Mouse (Mus musculus): ENCODE data around the gene Mta3. TPM values are rescaled to one million over a fixed set of nuclear protein-coding genes. Genes with fewer than 3 reads are reported as not detected.

Gene Mta3
- polyA plus RNA-seq, 1 experiment from 2014 or later: 42.5 TPM

GRCm38 (mm10) chr17:83740135-83740676 is 34.2 kb downstream of the Mta3 start:
- WGBS: 81% methylated on average over 7 of the region's 7 CpGs
- no peak for ATAC-seq
- no peaks in the 10 kb centered on the region for H3K27me3 ChIP-seq (replicated peaks)
- H3K27ac ChIP-seq: no peak overlapping the region
- no peak overlapping the region for H3K9ac ChIP-seq
- peaks cover 7% of the 10 kb centered on the region; the same call in 1 of the 2 replicates for H3K36me3 ChIP-seq
- no peak overlapping the region for H3K4me3 ChIP-seq (replicated peaks)
- no peaks in the 10 kb centered on the region for H3K4me1 ChIP-seq (replicated peaks)
- no peaks in the 10 kb centered on the region for H3K9me3 ChIP-seq
- H3K4me2 ChIP-seq (replicated peaks): no peak overlapping the region

GRCm38 (mm10) chr17:83741243-83741642 is 35.3 kb downstream of the Mta3 start:
- H3K9ac ChIP-seq: no peak overlapping the region
- no peaks in the 10 kb centered on the region for H3K9me3 ChIP-seq
- no peaks in the 10 kb centered on the region for H3K4me1 ChIP-seq (replicated peaks)
- no peak for ATAC-seq
- no peak overlapping the region for H3K4me3 ChIP-seq (replicated peaks)
- H3K27me3 ChIP-seq (replicated peaks): no peaks in the 10 kb centered on the region
- no peak overlapping the region for H3K4me2 ChIP-seq (replicated peaks)
- no peak overlapping the region for H3K27ac ChIP-seq
- WGBS: 53% methylated on average over 6 of the region's 6 CpGs
- H3K36me3 ChIP-seq: peaks cover 8% of the 10 kb centered on the region; the same call in 1 of the 2 replicates

GRCm38 (mm10) chr17:83744231-83744824 is 38.4 kb downstream of the Mta3 start:
- Histone ChIP-seq H3K27me3 (replicated peaks) (no peaks in the 10 kb centered on the region), H3K27ac (no peak overlapping the region), H3K4me2 (replicated peaks) (no peak overlapping the region), H3K4me1 (replicated peaks) (no peaks in the 10 kb centered on the region), H3K36me3 (peaks cover 8% of the 10 kb centered on the region; the same call in 1 of the 2 replicates), H3K9me3 (no peaks in the 10 kb centered on the region), H3K4me3 (replicated peaks) (no peak overlapping the region), H3K9ac (no peak overlapping the region)
- ATAC-seq: peak; percentile 73
- 92% methylated on average over 11 of the region's 11 CpGs for whole genome bisulfite sequencing

- H3K27ac ChIP-seq: no peak overlapping the region
Observed at GRCm38 (mm10) chr17:83747405-83748160, 41.6 kb downstream of the Mta3 start.

GRCm38 (mm10) chr17:83750216-83750950 is 44.4 kb downstream of the Mta3 start:
- Histone ChIP-seq H3K4me2 (replicated peaks) (no peak overlapping the region), H3K9ac (no peak overlapping the region), H3K36me3 (no peaks in the 10 kb centered on the region), H3K27ac (no peak overlapping the region), H3K9me3 (no peaks in the 10 kb centered on the region), H3K4me3 (replicated peaks) (no peak overlapping the region), H3K4me1 (replicated peaks) (no peaks in the 10 kb centered on the region), H3K27me3 (replicated peaks) (no peaks in the 10 kb centered on the region)
- ATAC-seq: no peak
- WGBS: 73% methylated on average over 5 of the region's 5 CpGs

More at GRCm38 (mm10) chr17:83747405-83748160, 41.6 kb downstream of the Mta3 start:
- H3K4me3 ChIP-seq (replicated peaks): no peak overlapping the region
- H3K4me2 ChIP-seq (replicated peaks): no peak overlapping the region
- no peaks in the 10 kb centered on the region for H3K9me3 ChIP-seq
- H3K9ac ChIP-seq: no peak overlapping the region
- H3K36me3 ChIP-seq: peaks cover 8% of the 10 kb centered on the region; the same call in 1 of the 2 replicates
- WGBS: 82% methylated on average over 10 of the region's 10 CpGs
- ATAC-seq: peak; percentile 56
- no peaks in the 10 kb centered on the region for H3K27me3 ChIP-seq (replicated peaks)
- H3K4me1 ChIP-seq (replicated peaks): no peaks in the 10 kb centered on the region

- H3K27ac ChIP-seq: no peak overlapping the region
- H3K4me2 ChIP-seq (replicated peaks): no peak overlapping the region
- H3K36me3 ChIP-seq: 0 out of 2 replicates have a peak, but pooled peaks cover 2% of the 10 kb centered on the region
- WGBS: 87% methylated on average over 11 of the region's 11 CpGs
- H3K4me1 ChIP-seq (replicated peaks): no peaks in the 10 kb centered on the region
- H3K4me3 ChIP-seq (replicated peaks): no peak overlapping the region
- H3K27me3 ChIP-seq (replicated peaks): no peaks in the 10 kb centered on the region
- no peak overlapping the region for H3K9ac ChIP-seq
- ATAC-seq: no peak
- no peaks in the 10 kb centered on the region for H3K9me3 ChIP-seq
Observed at GRCm38 (mm10) chr17:83753112-83753899, 47.3 kb downstream of the Mta3 start.

- H3K9ac ChIP-seq: no peak overlapping the region
- no peak overlapping the region for H3K4me2 ChIP-seq (replicated peaks)
- H3K36me3 ChIP-seq: 0 out of 2 replicates have a peak, but pooled peaks cover 8% of the 10 kb centered on the region
- H3K4me1 ChIP-seq (replicated peaks): no peaks in the 10 kb centered on the region
- 85% methylated on average over 10 of the region's 10 CpGs for WGBS
- H3K4me3 ChIP-seq (replicated peaks): no peak overlapping the region
- no peak for ATAC-seq
- H3K27ac ChIP-seq: no peak overlapping the region
- H3K9me3 ChIP-seq: no peaks in the 10 kb centered on the region
- no peaks in the 10 kb centered on the region for H3K27me3 ChIP-seq (replicated peaks)
Observed at GRCm38 (mm10) chr17:83758096-83758495, 52.1 kb downstream of the Mta3 start.

GRCm38 (mm10) chr17:83759547-83759946 is 53.6 kb downstream of the Mta3 start:
- ATAC-seq: no peak
- Histone ChIP-seq H3K4me1 (replicated peaks) (no peaks in the 10 kb centered on the region), H3K9me3 (no peaks in the 10 kb centered on the region), H3K4me3 (replicated peaks) (no peak overlapping the region), H3K4me2 (replicated peaks) (no peak overlapping the region), H3K27ac (no peak overlapping the region), H3K36me3 (peaks cover 14% of the 10 kb centered on the region; the same call in 1 of the 2 replicates), H3K9ac (no peak overlapping the region), H3K27me3 (replicated peaks) (no peaks in the 10 kb centered on the region)
- 46% methylated on average over 4 of the region's 4 CpGs for WGBS

- Histone ChIP-seq H3K9ac (no peak overlapping the region), H3K9me3 (no peaks in the 10 kb centered on the region), H3K4me1 (replicated peaks) (no peaks in the 10 kb centered on the region), H3K27me3 (replicated peaks) (no peaks in the 10 kb centered on the region), H3K4me3 (replicated peaks) (no peak overlapping the region), H3K36me3 (peaks cover 11% of the 10 kb centered on the region; the same call in 1 of the 2 replicates), H3K4me2 (replicated peaks) (no peak overlapping the region), H3K27ac (no peak overlapping the region)
- no peak for ATAC-seq
- 80% methylated on average over 4 of the region's 4 CpGs for WGBS
Observed at GRCm38 (mm10) chr17:83764538-83764937, 58.6 kb downstream of the Mta3 start.

- peak; percentile 73 for ATAC-seq
- H3K4me3 ChIP-seq (replicated peaks): no peak overlapping the region
- no peaks in the 10 kb centered on the region for H3K9me3 ChIP-seq
- H3K4me1 ChIP-seq (replicated peaks): no peaks in the 10 kb centered on the region
- no peak overlapping the region for H3K27ac ChIP-seq
- no peak overlapping the region for H3K4me2 ChIP-seq (replicated peaks)
- no peak overlapping the region for H3K9ac ChIP-seq
- H3K36me3 ChIP-seq: peaks cover 13% of the 10 kb centered on the region
- no peaks in the 10 kb centered on the region for H3K27me3 ChIP-seq (replicated peaks)
- 64% methylated on average over 7 of the region's 7 CpGs for WGBS
Observed at GRCm38 (mm10) chr17:83767064-83767463, 61.1 kb downstream of the Mta3 start.

- 88% methylated on average over 10 of the region's 10 CpGs for WGBS
- no peak for ATAC-seq
- Histone ChIP-seq H3K27me3 (replicated peaks) (no peaks in the 10 kb centered on the region), H3K9me3 (no peaks in the 10 kb centered on the region), H3K27ac (no peak overlapping the region), H3K4me1 (replicated peaks) (no peaks in the 10 kb centered on the region), H3K4me3 (replicated peaks) (no peak overlapping the region), H3K9ac (no peak overlapping the region), H3K36me3 (peaks cover 7% of the 10 kb centered on the region), H3K4me2 (replicated peaks) (no peak overlapping the region)
Observed at GRCm38 (mm10) chr17:83768309-83768708, 62.3 kb downstream of the Mta3 start.

Measured in intestine, embryonic 15.5 days (tissue).